Mouse (Mus musculus) forebrain, embryonic 10.5 days (tissue): Measurements from ENCODE around the gene Gm4756. TPM values are rescaled to one million over a fixed set of nuclear protein-coding genes. Genes with fewer than 3 reads are reported as not detected.
"Not testable (repeated sequence)": the region's sequence is repeated elsewhere in the genome, so short reads cannot be mapped to it uniquely, and the experiment has no call there.

Experiments
- DNase-seq: peaks from one replicate; pipeline ENCODE4 v3.0.0-alpha.2; 2017; ENCODE audit warnings: low spot score; ENCODE audit errors: extremely low spot score
- H3K27ac ChIP-seq: fragments of 300-500 bp; sonication (generic); 2 replicates; pipeline ENCODE4 v1.5.1; 2016; ENCODE audit warnings: mild to moderate bottlenecking
- H3K27me3 ChIP-seq: fragments of 300-500 bp; sonication (generic); 2 replicates; pipeline ENCODE4 v1.6.1; 2016; ENCODE audit warnings: mild to moderate bottlenecking; ENCODE audit not compliant: poor library complexity, severe bottlenecking
- H3K36me3 ChIP-seq: fragments of 300-500 bp; sonication (generic); replicated peaks from 2 replicates; pipeline ENCODE4 v1.6.1; 2016; ENCODE audit warnings: mild to moderate bottlenecking, moderate library complexity
- H3K4me1 ChIP-seq: fragments of 300-500 bp; sonication (generic); 2 replicates; pipeline ENCODE4 v1.6.1; 2016
- H3K4me3 ChIP-seq: fragments of 300-500 bp; sonication (generic); 2 replicates; pipeline ENCODE4 v1.5.1; 2016; ENCODE audit warnings: mild to moderate bottlenecking, moderate library complexity
- H3K9me3 ChIP-seq: fragments of 300-500 bp; sonication (generic); 2 replicates; pipeline ENCODE4 v1.6.1; 2016; ENCODE audit warnings: mild to moderate bottlenecking, moderate library complexity
- WGBS: fragments of 180-500 bp; shearing (Covaris S2); methylation state at CpG from one replicate; pipeline ENCODE4 v1.1.7; 2016; 5-methylcytosine and 5-hydroxymethylcytosine counted together
- polyA plus RNA-seq: library from polyadenylated mRNA; unstranded; fragments of >200 nt; fragmentation: Nextera tagmentation; extraction: Ambion mirVana; gene quantifications from 2 replicates; pipeline ENCODE4 v1.2.1, GENCODE M21; 2016

Gene Gm4756
- polyA plus RNA-seq, 1 experiment from 2014 or later: not detected

DNA sequence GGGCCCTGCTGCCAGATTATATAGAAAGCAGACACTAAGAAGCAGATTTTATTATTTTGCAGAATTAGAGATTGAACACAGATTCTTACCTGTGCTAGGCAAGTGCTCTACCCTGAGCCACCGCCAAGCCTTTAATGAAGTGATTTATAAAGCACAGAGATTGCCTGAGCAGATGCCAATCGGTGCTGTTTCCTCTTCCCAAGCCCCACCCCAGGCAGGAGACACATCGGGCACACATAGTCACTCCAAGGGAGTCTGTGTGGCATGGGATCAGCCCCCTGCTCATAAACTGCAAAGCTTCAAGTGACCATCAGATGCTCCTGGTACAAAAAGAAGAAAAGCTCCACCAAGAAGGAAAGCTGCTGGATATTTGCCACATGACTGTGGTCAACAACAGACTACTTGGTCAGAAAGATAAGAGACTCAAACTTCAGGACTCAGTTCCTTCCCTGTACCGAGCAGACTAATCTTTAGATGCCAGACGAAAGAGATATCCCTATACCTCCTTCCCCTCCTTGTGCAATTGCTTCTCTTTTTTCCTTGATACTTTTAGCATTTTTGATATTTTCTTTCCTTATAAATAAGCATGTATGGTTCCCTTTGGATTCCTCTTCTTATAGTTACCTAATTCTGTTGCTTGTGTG, 26.5 kb downstream of the Gm4756 start:
- H3K36me3 ChIP-seq: no peaks in the 10 kb centered on the region
- H3K27ac ChIP-seq: no peak overlapping the region
- H3K4me3 ChIP-seq: no peak overlapping the region
- no peak for DNase-seq
- no peaks in the 10 kb centered on the region for H3K9me3 ChIP-seq
- no peaks in the 10 kb centered on the region for H3K4me1 ChIP-seq
- H3K27me3 ChIP-seq: no peaks in the 10 kb centered on the region
- 81% methylated on average over 5 of the region's 5 CpGs for WGBS

DNA sequence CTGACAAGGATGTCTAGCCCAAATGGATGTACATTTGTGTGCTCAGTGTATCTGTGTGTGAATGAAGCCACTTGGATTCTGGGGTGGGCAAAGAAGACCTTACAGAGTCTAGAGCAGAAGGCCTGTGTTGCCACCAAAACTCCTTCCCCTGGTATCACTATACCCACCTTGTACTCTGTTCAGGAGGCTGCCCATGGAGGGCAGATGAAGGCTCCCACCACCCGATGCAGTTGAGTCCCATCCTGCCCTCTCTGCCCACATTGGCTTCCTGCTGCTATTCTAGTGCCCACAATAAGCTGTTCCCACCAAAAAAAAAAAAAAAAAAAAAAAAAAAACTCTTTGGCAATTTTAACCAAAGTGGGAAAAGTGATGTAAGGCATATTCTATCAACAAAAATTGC, 28.0 kb downstream of the Gm4756 start:
- 89% methylated on average over 1 of the region's 1 CpGs for WGBS
- H3K4me1 ChIP-seq: no peaks in the 10 kb centered on the region
- no peak overlapping the region for H3K4me3 ChIP-seq
- no peaks in the 10 kb centered on the region for H3K27me3 ChIP-seq
- no peak overlapping the region for H3K27ac ChIP-seq
- no peak for DNase-seq
- H3K9me3 ChIP-seq: no peaks in the 10 kb centered on the region
- no peaks in the 10 kb centered on the region for H3K36me3 ChIP-seq

DNA sequence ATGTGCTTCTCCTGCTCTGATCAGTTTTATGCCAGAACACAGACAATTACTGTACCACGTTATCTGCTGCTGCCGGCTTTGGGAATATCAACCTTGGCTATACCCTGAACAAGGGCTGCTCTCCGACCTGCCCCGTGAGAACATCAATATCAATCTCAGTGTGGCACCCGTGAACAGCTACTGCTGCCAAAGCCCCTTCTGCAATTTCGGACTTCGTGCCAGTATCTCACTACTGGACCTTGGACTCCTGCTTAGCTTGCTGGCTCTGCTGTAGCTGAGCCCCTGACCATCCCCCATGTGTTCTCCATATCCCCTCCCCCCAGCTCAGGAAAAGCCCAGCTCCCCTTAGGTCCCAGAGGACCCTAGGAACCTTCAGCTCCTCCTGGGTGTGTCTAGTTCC, 28.6 kb downstream of the Gm4756 start:
- H3K27ac ChIP-seq: no peak overlapping the region
- H3K27me3 ChIP-seq: no peaks in the 10 kb centered on the region
- H3K9me3 ChIP-seq: no peaks in the 10 kb centered on the region
- H3K36me3 ChIP-seq: no peaks in the 10 kb centered on the region
- 94% methylated on average over 7 of the region's 7 CpGs for WGBS
- no peak overlapping the region for H3K4me3 ChIP-seq
- DNase-seq: no peak
- no peaks in the 10 kb centered on the region for H3K4me1 ChIP-seq

- no peak overlapping the region for H3K4me3 ChIP-seq
- H3K36me3 ChIP-seq: no peaks in the 10 kb centered on the region
- H3K4me1 ChIP-seq: no peaks in the 10 kb centered on the region
- no peaks in the 10 kb centered on the region for H3K9me3 ChIP-seq
- whole genome bisulfite sequencing: 93% methylated on average over 3 of the region's 3 CpGs
- no peak overlapping the region for H3K27ac ChIP-seq
- DNase-seq: no peak
- no peaks in the 10 kb centered on the region for H3K27me3 ChIP-seq
Measured at GRCm38 (mm10) chr12:72612053-72612452, 37.4 kb downstream of the Gm4756 start.

DNA sequence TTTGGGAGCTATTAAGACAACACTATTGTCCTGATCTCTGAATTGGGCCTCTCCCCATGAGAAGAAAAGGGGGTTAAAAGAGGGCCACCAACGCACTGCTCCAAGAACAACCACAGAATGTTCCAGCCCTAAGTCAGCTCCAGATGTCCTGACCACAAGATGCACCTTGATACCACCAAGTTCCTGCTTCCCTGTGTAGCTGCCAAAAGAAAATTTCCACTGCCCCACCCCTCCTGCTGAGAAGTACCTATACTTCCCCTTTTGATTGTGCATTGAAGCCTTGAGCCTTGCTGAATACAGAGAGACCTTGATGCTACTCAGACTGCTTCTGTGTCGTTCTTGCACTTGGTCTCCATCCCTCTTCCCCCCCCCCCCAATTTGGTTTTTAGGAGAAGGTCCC, 50.7 kb downstream of the Gm4756 start:
- H3K9me3 ChIP-seq, H3K4me1 ChIP-seq, H3K4me3 ChIP-seq, H3K27me3 ChIP-seq, DNase-seq, H3K27ac ChIP-seq, H3K36me3 ChIP-seq: not testable (repeated sequence)
- WGBS: 86% methylated on average over 2 of the region's 2 CpGs

GRCm38 (mm10) chr12:72594001-72594400, 55.5 kb downstream of the Gm4756 start:
- Histone ChIP-seq H3K4me1 (no peaks in the 10 kb centered on the region), H3K4me3 (no peak overlapping the region), H3K27me3 (no peaks in the 10 kb centered on the region), H3K36me3 (no peaks in the 10 kb centered on the region), H3K9me3 (no peaks in the 10 kb centered on the region), H3K27ac (no peak overlapping the region)
- no peak for DNase-seq
- WGBS: 58% methylated on average over 2 of the region's 2 CpGs

GRCm38 (mm10) chr12:72592991-72593390, 56.5 kb downstream of the Gm4756 start:
- no peak overlapping the region for H3K4me3 ChIP-seq
- DNase-seq: no peak
- H3K27me3 ChIP-seq: no peaks in the 10 kb centered on the region
- no peak overlapping the region for H3K27ac ChIP-seq
- H3K4me1 ChIP-seq: no peaks in the 10 kb centered on the region
- H3K9me3 ChIP-seq: no peaks in the 10 kb centered on the region
- H3K36me3 ChIP-seq: no peaks in the 10 kb centered on the region

DNA sequence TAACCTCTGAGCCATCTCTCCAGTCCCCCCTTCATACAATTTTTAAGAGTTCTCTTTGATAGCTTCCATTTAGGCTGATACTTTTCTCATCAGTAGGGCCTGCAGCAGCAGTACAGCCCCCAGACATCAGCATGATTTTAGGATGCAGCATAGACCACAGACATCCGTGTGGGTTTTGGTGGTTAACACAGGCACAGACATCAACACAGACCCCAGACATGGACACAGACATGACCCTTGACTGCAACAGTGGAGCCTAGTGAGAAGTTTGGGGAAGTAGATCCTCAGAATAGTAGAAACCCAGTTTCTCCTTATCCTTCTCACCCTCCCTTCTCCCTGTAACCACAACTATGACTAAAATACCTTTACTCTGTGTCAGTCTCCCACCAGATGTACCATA, 64.1 kb downstream of the Gm4756 start:
- H3K27me3 ChIP-seq: no peaks in the 10 kb centered on the region
- no peak for DNase-seq
- no peaks in the 10 kb centered on the region; the same call in 1 of the 2 replicates for H3K36me3 ChIP-seq
- 87% methylated on average over 1 of the region's 1 CpGs for WGBS
- H3K9me3 ChIP-seq: peaks cover 6% of the 10 kb centered on the region; the same call in 1 of the 2 replicates
- no peak overlapping the region for H3K4me3 ChIP-seq
- no peaks in the 10 kb centered on the region for H3K4me1 ChIP-seq
- H3K27ac ChIP-seq: no peak overlapping the region

- Histone ChIP-seq H3K9me3 (peaks cover 6% of the 10 kb centered on the region; the same call in 1 of the 2 replicates), H3K4me3 (no peak overlapping the region), H3K4me1 (no peaks in the 10 kb centered on the region), H3K27ac (no peak overlapping the region), H3K36me3 (peaks cover 9% of the 10 kb centered on the region), H3K27me3 (no peaks in the 10 kb centered on the region)
- DNase-seq: no peak
- 98% methylated on average over 2 of the region's 2 CpGs for WGBS
Measured at GRCm38 (mm10) chr12:72583099-72583498, 66.4 kb downstream of the Gm4756 start.

- 91% methylated on average over 3 of the region's 3 CpGs for WGBS
Measured at GRCm38 (mm10) chr12:72582021-72582420, 67.4 kb downstream of the Gm4756 start.

GRCm38 (mm10) chr12:72564281-72564795, 85.1 kb downstream of the Gm4756 start:
- 94% methylated on average over 4 of the region's 4 CpGs for WGBS
- DNase-seq: no peak
- Histone ChIP-seq H3K4me1 (no peaks in the 10 kb centered on the region), H3K36me3 (peaks cover 4% of the 10 kb centered on the region), H3K27me3 (no peaks in the 10 kb centered on the region), H3K4me3 (no peak overlapping the region), H3K27ac (no peak overlapping the region), H3K9me3 (no peaks in the 10 kb centered on the region)

More at GRCm38 (mm10) chr12:72582021-72582420, 67.4 kb downstream of the Gm4756 start:
- Histone ChIP-seq H3K36me3 (peaks cover 9% of the 10 kb centered on the region), H3K4me1 (no peaks in the 10 kb centered on the region), H3K4me3 (no peak overlapping the region), H3K27me3 (no peaks in the 10 kb centered on the region), H3K27ac (no peak overlapping the region), H3K9me3 (peaks cover 6% of the 10 kb centered on the region; the same call in 1 of the 2 replicates)
- no peak for DNase-seq

GRCm38 (mm10) chr12:72554347-72554746, 95.1 kb downstream of the Gm4756 start:
- Histone ChIP-seq H3K36me3 (peaks cover 18% of the 10 kb centered on the region), H3K4me1 (no peaks in the 10 kb centered on the region), H3K27ac (no peak overlapping the region), H3K27me3 (no peaks in the 10 kb centered on the region), H3K9me3 (no peaks in the 10 kb centered on the region), H3K4me3 (no peak overlapping the region)
- no peak for DNase-seq
- 81% methylated on average over 4 of the region's 4 CpGs for WGBS

GRCm38 (mm10) chr12:72538571-72538970, 110.9 kb downstream of the Gm4756 start:
- H3K4me3 ChIP-seq: no peak overlapping the region
- peaks cover 21% of the 10 kb centered on the region for H3K4me1 ChIP-seq
- peaks cover 32% of the 10 kb centered on the region for H3K36me3 ChIP-seq
- 95% methylated on average over 10 of the region's 10 CpGs for WGBS
- no peak for DNase-seq
- no peaks in the 10 kb centered on the region for H3K27me3 ChIP-seq
- H3K27ac ChIP-seq: no peak overlapping the region
- no peaks in the 10 kb centered on the region for H3K9me3 ChIP-seq
